Mouse (Mus musculus) C2C12 (cell line): Measurements from ENCODE around the gene Aldh9a1. TPM values are rescaled to one million over a fixed set of nuclear protein-coding genes. Genes with fewer than 3 reads are reported as not detected.
"Not testable (repeated sequence)": the region's sequence is repeated elsewhere in the genome, so short reads cannot be mapped to it uniquely, and the experiment has no call there.

Experiments
- H3K27me3 ChIP-seq: one replicate; pipeline ENCODE4 v1.6.1; 2011; ENCODE audit not compliant: control insufficient read depth, insufficient read depth, insufficient read length
- H3K36me3 ChIP-seq: one replicate; pipeline ENCODE4 v1.6.1; 2011; ENCODE audit not compliant: control insufficient read depth, insufficient read depth
- H3K4me3 ChIP-seq: one replicate; pipeline ENCODE4 v1.5.1; 2011; ENCODE audit warnings: mild to moderate bottlenecking, control low read depth; ENCODE audit not compliant: poor library complexity, insufficient read depth, severe bottlenecking
- H3K79me2 ChIP-seq: one replicate; pipeline ENCODE4 v1.6.1; 2011; ENCODE audit not compliant: control insufficient read depth, insufficient read depth
- H3K79me3 ChIP-seq: one replicate; pipeline ENCODE4 v1.6.1; 2011; ENCODE audit warnings: low read depth, control low read depth
- H3ac ChIP-seq: one replicate; pipeline ENCODE3; 2011; ENCODE audit warnings: low read depth; ENCODE audit not compliant: control insufficient read depth, insufficient read length
- CEBPB ChIP-seq: IDR thresholded peaks from one replicate; pipeline ENCODE4 v1.6.1; 2011; ENCODE audit warnings: low read depth, mild to moderate bottlenecking, control low read depth, moderate library complexity
- CTCF ChIP-seq: IDR thresholded peaks from one replicate; pipeline ENCODE4 v1.5.1; 2011; ENCODE audit not compliant: control insufficient read depth, insufficient read depth, insufficient read length
- FOSL1 ChIP-seq: IDR thresholded peaks from one replicate; pipeline ENCODE4 v1.8.0; 2011; ENCODE audit warnings: mild to moderate bottlenecking, low read length; ENCODE audit not compliant: poor library complexity, insufficient read depth, severe bottlenecking
- MAX ChIP-seq: IDR thresholded peaks from one replicate; pipeline ENCODE4 v1.6.1; 2011; ENCODE audit warnings: mild to moderate bottlenecking, control low read depth
- MYOD1 ChIP-seq: IDR thresholded peaks from one replicate; pipeline ENCODE4 v1.6.1; 2011; ENCODE audit warnings: low read depth; ENCODE audit not compliant: control insufficient read depth, insufficient read length
- MYOG ChIP-seq: IDR thresholded peaks from one replicate; pipeline ENCODE4 v1.6.1; 2011; ENCODE audit not compliant: control insufficient read depth, insufficient read length; ENCODE audit errors: extremely low read depth
- USF1 ChIP-seq: IDR thresholded peaks from one replicate; pipeline ENCODE4 v1.6.1; 2011; ENCODE audit warnings: low read depth, mild to moderate bottlenecking, control low read depth, moderate library complexity
- polyA plus RNA-seq: library from polyadenylated mRNA; unstranded; fragments of >200 nt; fragmentation: generic; extraction: Trizol; gene quantifications from one replicate; pipeline ENCODE4 v1.2.1, GENCODE M21; 2012; ENCODE audit warnings: missing spikeins

The Aldh9a1 gene
- polyA plus RNA-seq, 1 experiment: 29.4 TPM

DNA sequence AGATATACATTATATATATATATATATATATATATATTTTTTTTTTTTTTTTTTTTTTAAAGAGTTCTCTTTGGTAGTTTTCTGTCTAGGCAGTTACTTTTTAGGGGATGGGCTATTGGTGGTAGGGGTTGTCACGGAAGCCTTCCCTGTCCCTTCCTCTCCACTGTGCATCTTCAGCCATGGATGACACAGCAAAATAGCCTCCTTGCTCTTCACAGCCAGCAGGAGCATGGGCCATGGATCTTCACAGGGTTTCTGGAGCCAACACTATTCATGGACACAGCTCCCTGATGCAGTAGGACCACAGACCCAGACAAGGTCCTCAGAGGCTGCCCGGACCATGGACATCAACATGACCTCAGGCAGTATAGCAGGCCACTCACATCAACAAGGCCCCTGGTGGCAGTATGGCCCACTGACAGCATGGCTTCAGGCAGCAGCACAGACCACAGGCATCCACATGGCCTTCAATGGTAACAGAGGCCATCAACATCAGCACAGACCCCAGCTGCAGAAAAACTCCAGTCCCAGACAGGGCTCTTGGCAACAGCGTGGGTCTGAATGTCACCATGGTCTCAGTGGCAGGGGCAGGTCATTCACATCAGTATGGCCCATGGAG is 8.8 kb upstream of the Aldh9a1 start:
- no peaks in the 10 kb centered on the region for H3K79me2 ChIP-seq
- no peak overlapping the region for H3K4me3 ChIP-seq
- H3K27me3 ChIP-seq: no peaks in the 10 kb centered on the region
- TF ChIP-seq MAX: no peak
- no peak for TF ChIP-seq FOSL1
- no peak for TF ChIP-seq USF1
- TF ChIP-seq CEBPB: no peak
- no peak for TF ChIP-seq MYOG
- no peak for TF ChIP-seq CTCF
- TF ChIP-seq MYOD1: no peak
- H3ac ChIP-seq: no peak overlapping the region
- H3K36me3 ChIP-seq: no peaks in the 10 kb centered on the region
- H3K79me3 ChIP-seq: no peaks in the 10 kb centered on the region

DNA sequence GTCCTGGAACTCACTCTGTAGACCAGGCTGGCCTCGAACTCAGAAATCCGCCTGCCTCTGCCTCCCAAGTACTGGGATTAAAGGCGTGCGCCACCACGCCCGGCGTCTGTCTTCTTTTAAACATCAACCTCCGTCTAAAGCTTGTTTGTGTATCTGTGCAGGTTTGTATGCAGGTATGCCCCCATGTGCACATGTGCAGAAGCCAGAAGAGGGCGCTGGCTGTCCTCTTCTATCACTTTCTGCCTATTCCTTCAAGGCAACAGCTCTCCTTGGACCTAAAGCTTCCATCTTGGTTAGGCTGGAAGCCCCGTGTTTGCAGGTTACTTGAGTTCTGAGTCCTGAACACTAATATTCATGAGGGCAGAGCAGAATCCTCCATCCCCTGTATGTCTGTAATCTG is 7.0 kb upstream of the Aldh9a1 start:
- no peaks in the 10 kb centered on the region for H3K79me3 ChIP-seq
- TF ChIP-seq FOSL1 (no peak), CTCF (no peak), MAX (no peak), MYOG (no peak), USF1 (no peak), CEBPB (no peak), MYOD1 (no peak)

DNA sequence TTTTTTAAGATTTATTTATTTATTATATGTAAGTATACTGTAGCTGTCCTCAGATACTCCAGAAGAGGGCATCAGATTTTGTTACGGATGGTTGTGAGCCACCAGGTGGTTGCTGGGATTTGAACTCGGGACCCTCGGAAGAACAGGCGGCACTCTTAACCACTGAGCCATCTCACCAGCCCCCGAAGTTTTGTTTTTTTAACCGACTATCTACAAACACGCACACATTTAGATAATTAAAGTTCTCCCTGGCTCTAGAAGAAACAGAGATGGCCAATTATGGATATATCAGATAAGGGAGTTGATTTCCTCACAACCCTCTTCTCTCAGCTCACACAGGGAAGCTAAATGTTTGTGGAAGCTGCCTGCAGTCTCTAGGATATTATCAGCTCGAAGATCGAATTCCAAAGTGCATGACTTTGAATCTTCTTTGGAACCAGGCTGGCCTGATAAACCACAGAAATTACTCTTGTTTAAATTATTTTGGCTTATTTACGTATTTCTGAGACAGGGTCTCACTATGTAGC is 3.7 kb upstream of the Aldh9a1 start:
- H3K4me3 ChIP-seq, H3K79me3 ChIP-seq, H3K36me3 ChIP-seq, H3ac ChIP-seq, H3K27me3 ChIP-seq, H3K79me2 ChIP-seq: not testable (repeated sequence)

More for the DNA sequence above, 7.0 kb upstream of the Aldh9a1 start:
- H3K27me3 ChIP-seq: no peaks in the 10 kb centered on the region
- no peaks in the 10 kb centered on the region for H3K79me2 ChIP-seq
- H3ac ChIP-seq: no peak overlapping the region
- no peak overlapping the region for H3K4me3 ChIP-seq
- H3K36me3 ChIP-seq: no peaks in the 10 kb centered on the region

DNA sequence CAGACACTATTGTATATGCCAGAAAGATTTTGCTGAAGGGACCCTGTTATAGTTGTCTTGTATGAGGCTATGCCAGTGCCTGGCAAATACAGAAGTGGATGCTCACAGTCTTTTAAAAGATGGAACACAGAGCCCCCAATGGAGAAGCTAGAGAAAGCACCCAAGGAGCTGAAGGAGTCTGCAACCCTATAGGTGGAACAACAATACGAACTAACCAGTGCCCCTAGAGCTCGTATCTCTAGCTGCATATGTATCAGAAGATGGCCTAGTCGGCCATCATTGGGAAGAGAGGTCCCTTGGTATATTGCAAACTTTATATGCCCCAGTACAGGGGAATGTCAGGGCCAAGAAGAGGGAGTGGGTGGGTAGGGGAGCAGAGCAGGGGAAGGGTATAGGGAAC is 585 bp upstream of the Aldh9a1 start:
- H3K79me2 ChIP-seq, H3K27me3 ChIP-seq, H3K79me3 ChIP-seq, H3ac ChIP-seq, H3K36me3 ChIP-seq: not testable (repeated sequence)
- H3K4me3 ChIP-seq: peak overlapping the region; percentile 55

DNA sequence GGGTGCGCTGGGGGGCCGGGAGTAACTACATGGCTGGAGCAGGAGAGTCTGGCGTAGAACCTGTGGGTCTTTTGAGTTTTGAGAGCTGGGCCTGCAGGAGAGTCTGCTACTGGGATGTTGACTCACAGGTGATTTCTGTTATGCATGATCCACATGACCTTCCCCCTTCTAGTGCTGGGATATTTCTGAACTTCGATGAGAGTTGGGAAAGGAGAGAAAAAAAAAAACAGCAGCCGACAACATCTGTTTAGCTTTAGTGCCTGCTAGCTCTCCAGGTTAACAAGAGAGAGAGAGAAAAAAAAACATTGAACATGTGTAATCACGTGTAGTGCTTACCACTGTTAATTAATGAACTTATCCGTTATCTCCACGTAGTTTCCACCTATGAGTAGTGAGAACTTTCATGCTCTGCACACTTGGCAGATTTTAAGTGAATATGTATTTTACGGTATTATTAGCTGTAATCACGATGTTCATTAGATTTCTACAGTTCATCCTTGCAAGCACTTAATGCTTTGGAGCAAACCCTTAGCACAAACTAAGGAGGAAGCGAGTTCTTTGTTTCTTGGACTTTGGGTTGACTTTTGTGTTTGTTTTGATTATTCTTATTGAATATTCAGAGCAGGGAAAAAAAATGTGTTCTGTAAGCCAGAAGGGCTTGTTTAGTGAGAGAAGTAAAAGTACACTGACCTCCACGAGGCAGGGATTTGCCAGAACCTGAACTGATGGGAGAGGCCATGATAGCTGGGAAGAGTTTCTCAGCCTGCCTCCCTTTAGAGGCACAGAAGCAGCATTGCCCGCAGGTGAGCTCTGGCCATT is 1.0 kb downstream of the Aldh9a1 start:
- Histone ChIP-seq H3ac (peak overlapping the region; percentile 91), H3K79me3 (no peaks in the 10 kb centered on the region), H3K4me3 (peak overlapping the region; percentile 55), H3K27me3 (no peaks in the 10 kb centered on the region), H3K36me3 (peaks cover 23% of the 10 kb centered on the region), H3K79me2 (no peaks in the 10 kb centered on the region)
- TF ChIP-seq MYOD1 (no peak), FOSL1 (no peak), USF1 (no peak), MYOG (no peak), MAX (no peak), CEBPB (no peak), CTCF (no peak)

DNA sequence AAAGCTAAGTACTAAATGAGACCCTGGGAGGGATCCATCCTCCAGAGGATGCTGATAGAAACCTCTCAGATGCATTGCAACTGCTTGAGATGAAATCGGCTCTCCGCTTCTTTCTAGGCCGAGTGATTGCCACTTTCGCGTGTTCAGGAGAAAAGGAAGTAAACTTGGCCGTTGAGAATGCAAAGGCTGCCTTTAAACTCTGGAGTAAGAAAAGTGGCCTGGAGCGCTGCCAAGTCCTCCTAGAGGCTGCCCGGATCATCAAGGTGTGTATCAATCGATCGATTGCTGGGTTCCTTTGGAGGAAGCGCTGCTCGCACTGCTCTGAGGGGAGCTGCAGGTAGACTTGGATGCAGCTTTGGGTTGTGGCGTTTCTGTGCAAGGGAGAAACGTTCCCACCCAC is 2.6 kb downstream of the Aldh9a1 start:
- peaks cover 37% of the 10 kb centered on the region for H3K36me3 ChIP-seq
- H3ac ChIP-seq: no peak overlapping the region
- no peaks in the 10 kb centered on the region for H3K79me2 ChIP-seq
- TF ChIP-seq CEBPB (no peak), USF1 (no peak), CTCF (no peak), FOSL1 (no peak), MYOG (no peak), MAX (no peak), MYOD1 (no peak)
- H3K4me3 ChIP-seq: no peak overlapping the region
- H3K27me3 ChIP-seq: no peaks in the 10 kb centered on the region
- no peaks in the 10 kb centered on the region for H3K79me3 ChIP-seq
